Mouse (Mus musculus): Measurements from ENCODE around the gene Pgf.
"Not testable (repeated sequence)": the region's sequence is repeated elsewhere in the genome, so short reads cannot be mapped to it uniquely, and the experiment has no call there.

Pgf gene

DNA sequence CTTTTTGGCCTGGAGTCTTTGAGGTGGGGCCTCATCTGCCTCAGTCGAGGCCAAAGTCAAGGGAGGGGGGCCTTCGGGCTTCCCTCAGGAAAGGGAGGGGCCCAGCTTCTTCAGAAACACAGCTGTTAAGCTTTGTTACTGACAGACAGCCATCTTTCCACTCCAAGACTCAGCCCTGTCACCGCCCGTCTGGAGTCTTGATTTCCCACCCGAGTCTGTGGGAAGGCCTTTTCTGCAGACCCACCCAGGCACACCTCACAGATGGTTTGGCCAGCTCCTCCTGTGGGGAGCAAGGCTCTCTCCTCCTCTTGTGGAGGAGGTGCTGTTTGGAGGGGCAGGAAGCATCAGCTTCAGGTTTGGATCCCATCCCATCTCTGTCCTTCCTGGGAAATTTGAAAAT lies 18.0 kb downstream of the Pgf start:
- DNase-seq (ENCODE audit: low read depth in 1 of 2, low spot score in 2 of 2), result no peak

DNA sequence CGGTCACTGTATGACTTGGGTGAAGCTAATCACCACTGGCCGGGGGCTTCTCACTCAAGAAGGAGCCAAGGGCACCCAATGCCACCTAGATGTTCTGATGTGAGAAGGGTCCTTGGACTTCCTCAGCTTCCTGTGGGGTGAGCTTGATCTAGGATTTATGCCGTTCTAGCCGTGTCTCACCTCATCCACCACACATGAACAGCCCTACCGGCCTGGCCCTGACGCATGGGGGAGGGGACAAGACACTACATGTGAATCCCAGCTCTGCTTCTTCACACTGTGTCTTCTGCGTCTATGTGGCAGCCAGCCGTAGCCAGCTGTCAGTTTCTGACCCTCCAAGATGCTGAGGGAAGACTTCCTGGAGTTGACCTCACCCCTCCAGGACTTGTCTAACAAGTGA lies 18.8 kb downstream of the Pgf start:
- DNase-seq (ENCODE audit: low read depth in 1 of 2, low spot score in 2 of 2), result no peak

DNA sequence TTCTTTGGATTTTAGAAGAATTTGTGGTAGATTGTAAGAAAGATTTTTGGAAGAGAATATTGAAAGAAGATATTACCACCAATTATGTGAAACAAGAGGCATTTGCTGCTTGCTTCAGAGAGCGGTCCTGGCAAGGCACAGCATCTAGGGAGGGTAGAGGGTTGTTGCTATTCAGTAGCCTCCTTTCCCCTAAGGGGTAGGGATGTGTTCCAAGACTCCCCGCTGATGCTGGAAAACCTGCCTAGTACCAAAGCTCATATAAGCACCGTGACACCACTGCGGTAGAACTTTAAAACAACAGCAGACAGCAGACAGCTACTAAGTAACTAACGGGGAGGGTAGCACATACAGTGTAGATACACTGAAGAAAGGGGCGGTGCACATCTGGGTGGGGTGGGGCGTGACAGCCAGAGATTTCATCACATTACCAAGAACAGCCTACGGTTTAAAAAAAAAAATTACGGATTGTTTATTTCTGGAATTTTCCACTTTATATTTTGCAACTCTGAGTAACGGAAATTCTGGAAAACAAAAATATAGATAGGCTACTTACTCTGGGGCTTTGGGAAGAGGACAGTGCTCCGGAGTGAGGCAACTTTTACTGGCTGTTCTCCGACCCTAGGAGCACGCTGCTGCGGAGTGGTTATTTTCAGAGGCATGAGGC lies 19.7 kb downstream of the Pgf start:
- DNase-seq (ENCODE audit: low read depth in 1 of 2, low spot score in 2 of 2), result no peak

DNA sequence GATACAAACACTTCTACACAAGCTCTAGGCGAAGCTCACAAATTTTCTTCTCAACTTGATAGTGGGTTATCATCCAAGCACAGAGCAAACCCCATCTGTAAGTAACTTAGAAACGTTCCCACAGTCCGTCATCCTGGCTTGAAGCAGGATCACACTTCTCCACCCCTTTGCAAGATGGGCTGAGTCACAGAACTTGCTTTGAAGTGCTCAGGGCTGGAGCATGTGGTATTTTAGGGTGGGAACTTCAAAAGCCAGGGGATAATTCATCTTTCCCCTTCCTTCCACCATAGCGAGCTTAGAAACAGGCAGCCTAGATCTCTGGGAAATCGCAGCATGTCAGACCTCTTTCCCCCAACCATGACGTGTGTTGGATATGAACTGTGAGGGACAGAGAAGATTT lies 21.3 kb downstream of the Pgf start:
- no peak for DNase-seq (ENCODE audit: low read depth in 1 of 2, low spot score in 2 of 2)

DNA sequence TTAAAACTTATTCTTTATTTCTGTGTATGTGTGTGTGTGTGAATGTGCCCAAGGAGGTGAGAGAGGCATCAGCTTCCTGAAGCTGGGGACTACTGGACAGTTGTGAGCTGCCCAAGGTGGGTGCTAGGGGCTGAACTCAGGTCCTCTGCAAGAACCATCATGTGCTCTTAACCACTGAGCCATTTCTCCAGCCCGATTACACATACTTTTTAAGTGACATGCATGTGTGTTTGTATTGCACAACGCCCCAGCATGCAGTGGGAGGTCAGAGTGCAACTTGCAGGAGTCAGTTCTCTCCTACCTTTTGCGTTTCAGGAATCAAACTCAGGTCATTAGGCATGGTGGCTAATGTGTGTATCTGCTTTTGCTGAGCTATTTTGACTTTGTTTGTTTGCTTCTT lies 24.6 kb downstream of the Pgf start:
- DNase-seq (ENCODE audit: low read depth in 1 of 2, low spot score in 2 of 2), result no peak

DNA sequence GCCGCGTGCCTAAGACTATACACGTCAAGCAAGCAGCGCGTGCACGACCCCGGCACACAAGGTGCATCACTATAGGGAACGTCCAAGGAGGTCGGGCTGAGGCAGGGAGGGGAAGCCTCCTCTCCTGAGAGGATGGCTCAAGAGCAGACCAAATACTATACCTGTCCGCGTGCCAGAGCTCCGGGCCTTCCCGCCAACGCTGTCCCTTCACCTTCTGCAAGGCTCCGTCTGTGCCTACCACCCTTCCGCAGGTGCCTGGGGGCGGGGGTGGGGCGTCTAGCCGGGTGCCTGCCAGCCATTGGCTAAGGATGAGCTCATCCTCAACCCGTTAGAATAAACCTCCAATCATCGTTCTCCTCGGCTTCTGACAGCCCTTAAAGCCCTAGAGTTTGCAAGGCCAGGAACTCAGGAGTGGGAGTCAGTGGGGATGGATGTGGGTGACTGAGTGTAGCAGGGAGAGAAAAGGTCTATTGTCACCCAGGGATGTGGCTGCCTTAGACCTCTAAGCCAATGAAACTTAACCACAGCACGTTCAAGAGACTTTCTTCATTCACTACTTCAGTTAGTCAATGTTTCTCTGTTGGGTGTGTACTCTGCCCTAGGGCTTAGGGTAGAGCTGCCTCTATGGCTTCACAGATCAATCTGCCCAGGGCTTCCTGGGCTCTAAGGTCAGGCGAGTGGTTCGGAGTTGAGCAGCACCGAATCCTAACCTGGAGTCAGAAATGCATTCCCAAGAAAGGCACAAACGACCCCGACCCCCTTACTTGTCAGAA lies 26.4 kb downstream of the Pgf start, which contains the start of gene Rps6kl1:
TSS of gene Rps6kl1 (minus strand) at position 263 of the 773 bp plus-strand sequence.
- no peak for DNase-seq (ENCODE audit: low read depth in 1 of 2, low spot score in 2 of 2)

DNA sequence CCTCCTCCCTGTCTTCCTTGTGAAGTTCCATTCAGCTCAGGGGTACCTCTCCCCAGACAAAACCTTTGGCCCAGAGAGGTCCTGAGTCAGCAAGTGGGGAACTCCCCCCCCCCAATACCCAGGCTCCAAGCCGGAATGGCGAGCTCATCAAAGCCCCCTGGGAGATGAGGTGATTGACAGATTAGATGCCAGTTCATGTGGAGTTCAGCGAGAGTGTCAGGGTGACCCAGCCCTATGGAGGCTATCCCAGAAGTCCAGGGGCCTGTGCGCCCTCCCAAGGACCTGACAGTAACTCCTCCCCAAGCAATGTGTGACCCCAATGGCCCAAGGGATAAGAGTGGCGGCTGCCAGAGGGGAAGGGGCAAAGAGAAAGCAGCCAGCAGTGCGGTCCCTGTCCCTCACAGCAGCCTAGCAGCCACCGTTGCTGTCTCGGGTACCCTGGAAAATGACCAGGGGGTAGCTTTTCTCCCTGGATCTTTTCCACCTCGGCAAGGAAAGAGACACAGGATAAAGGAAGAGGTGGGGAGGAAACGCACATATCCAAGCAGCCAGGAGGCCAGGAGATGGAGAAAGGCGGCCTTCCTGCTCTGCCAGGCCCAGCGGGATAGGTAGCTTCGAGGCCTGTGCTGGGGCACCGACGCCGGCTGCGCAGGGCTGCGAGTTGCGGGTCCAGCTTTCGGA lies 27.1 kb downstream of the Pgf start:
- no peak for DNase-seq (ENCODE audit: low read depth in 1 of 2, low spot score in 2 of 2)

DNA sequence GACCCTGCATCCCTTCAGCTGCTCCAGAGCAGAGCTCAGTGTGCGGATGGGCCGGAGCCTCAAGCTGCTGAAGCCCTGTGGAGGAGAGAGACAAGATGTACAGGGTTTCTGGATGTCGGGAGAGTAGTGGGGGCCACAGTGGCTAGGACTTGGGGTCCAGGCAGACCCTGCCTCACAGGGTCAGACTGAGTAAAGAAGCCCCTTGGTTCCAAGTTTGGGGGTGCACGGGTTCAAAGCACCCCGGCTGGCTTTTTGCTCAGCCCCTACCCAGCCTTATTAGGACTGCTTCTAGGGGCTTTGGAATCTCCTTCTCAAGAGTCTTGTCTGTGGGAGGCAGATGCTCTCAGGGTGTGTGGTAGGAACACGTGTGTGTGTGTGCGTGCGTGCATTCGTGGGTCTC lies 30.7 kb downstream of the Pgf start:
- no peak for DNase-seq (ENCODE audit: low read depth in 1 of 2, low spot score in 2 of 2)

DNA sequence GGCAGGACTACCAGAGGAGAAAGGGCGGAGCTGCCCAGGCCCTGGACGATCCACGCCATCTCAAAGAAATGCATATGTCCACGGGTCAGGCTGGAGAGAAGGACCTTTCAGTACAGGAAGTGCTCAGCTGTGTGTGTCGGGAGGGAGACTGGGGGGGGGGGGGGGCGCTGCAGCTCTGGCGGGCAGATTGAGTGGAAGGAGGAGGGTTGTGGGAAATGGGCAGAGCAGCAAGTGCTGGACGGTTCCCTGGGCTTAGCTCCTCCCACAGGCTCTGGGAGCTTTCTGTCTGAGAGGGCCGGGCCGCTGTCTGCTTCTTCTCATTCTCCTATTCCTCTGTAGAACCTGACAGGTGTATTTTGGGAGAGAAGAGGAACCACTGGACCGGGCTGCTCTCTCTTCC lies 31.2 kb downstream of the Pgf start:
- no peak for DNase-seq (ENCODE audit: low read depth in 1 of 2, low spot score in 2 of 2)

DNA sequence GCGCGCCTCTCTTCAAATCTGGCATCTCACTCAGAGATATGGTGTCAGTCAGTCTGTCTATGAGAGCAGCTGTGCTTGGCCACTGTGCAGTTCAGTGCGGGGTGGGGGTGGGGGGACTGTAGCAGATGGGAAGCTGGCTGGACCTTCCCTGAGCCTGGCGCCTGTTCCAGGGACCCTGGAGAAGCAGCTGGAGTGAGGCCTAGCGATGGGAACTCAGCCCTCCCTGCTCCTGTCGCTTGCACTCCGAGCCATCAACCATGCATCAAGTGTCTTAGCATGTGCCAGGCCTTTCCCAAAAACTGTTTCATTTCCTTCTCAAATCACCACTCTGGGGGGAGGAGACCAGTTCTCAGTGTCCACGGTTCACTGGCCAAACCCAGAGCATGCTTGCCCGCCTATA lies 32.0 kb downstream of the Pgf start:
- DNase-seq (ENCODE audit: low read depth in 1 of 2, low spot score in 2 of 2), result no peak

DNA sequence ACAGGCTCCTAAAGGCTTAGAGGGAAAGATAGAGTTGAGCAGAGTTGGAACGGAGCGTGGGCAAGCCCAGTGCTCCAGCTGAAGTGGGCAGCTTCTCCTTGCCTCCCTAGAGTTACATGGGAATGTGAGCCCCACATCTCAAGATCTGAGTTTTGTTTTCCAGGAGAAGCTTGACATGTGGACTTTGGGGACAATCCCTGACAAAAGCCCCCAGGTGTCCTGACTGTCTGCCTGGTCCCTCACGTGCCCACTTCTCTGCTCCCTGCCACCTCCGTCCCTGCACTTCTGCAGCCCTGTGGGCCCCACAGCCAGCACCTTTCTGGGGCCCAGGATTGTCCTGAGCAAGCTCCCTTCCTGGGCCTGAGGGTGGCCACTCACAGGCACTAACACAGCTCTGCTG lies 32.8 kb downstream of the Pgf start:
- DNase-seq (ENCODE audit: low read depth in 1 of 2, low spot score in 2 of 2), result no peak

DNA sequence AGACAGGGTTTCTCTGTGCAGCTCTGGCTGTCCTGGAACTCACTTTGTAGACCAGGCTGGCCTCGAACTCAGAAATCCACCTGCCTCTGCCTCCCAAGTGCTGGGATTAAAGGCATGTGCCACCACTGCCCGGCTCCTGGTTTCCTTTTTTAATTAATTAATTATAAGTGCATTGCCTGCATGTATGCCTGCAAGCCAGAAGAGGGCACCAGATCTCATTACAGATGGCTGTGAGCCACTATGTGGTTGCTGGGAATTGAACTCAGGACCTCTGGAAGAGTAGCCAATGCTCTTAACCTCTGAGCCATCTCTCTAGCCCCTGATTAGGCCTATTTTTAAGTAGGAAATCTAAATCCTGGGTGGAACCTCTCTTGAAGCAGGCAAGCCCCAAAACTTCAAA lies 33.3 kb downstream of the Pgf start:
- not testable (repeated sequence) for DNase-seq (ENCODE audit: low read depth in 1 of 2, low spot score in 2 of 2)

DNA sequence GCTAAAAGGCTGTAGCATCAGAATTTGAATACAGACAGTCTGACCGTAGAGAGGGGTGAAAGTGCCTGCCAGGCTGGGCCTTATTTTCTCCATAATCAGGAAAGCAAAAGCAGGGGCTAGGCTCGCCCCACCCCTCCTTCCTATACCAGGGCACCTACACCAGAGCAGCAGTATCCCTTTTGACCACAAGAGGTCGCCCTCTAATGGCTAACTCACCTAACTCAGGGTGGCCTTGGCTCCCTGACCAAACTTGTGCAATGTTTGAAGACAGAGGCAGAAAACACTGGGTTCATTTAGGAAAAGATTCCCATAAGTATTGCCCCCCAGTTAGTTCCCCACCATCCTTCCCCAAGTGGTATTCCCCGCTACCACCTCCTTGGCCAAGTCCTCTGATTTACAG lies 34.8 kb downstream of the Pgf start:
- DNase-seq (ENCODE audit: low read depth in 1 of 2, low spot score in 2 of 2), result peak; percentile 35 to 68

DNA sequence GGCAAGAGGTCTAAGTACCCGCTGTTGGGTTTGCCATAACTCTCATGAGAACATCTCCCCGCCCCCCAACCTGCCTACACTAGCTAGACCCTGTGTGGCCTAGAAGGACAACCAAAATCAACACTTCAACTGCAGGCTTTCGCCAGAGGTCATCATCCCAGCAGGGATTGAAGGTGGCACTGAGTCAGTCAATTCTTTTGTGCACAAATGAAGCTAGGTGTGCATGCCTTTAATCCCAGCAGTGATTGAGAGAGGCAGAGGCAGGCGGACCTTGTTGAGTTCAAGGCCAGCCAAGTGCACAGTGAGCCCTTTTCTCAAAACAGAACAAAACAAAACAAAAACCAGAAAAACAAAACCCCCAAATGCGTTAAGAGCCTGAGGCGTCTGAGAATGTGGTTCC lies 36.5 kb downstream of the Pgf start:
- no peak for DNase-seq (ENCODE audit: low read depth in 1 of 2, low spot score in 2 of 2)

DNA sequence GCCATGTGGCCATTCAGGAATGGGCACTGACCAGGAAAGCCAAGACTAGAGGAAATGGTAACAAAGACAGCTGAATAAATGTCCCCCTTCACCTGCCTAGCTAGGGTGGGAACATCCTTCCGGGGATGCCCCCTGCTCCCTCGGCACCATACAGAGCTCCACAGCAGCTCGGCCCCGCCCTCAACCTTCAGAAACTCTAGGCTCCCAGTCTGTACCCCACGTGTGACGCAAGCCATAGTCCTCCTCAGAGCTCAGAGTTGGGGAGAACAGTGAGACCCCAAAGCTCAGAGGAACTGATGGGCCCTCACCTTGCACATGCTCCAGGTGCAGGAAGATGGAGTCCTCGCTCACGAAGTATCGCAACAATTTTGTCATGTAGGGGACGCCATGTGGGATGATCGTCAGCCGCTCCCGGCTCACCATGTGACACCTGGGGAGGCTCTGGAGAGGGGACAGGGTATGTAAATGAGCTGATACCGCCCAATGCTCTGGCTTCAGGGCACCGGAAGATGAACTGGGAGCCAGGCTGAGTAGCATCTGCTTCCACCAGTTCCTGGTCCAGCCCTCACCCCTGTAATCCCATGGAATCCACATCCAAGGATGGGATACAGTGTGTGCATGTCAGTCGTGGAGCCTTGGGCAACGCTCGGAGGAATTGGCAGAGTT lies 37.4 kb downstream of the Pgf start:
- no peak for DNase-seq (ENCODE audit: low read depth in 1 of 2, low spot score in 2 of 2)

DNA sequence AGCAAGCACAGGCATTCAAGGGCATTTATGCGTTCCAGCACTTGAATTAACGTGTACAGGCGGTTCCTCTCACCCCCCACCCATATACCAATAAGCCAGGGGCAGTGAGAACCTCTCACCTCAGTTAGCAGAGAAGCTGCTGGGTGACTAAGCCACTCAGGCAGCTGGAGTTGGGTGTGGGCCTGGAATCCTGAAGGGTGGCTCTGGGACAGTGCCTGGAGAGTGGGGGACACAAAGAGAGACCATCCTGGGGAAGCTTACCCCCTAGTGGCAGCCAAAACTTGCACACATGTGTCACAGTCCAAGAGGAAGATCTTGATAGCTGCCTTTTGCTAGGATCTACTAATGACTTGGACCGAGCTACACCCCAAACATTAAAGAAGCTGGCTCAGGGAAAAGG lies 41.0 kb downstream of the Pgf start:
- DNase-seq (ENCODE audit: low read depth in 1 of 2, low spot score in 2 of 2), result no peak

DNA sequence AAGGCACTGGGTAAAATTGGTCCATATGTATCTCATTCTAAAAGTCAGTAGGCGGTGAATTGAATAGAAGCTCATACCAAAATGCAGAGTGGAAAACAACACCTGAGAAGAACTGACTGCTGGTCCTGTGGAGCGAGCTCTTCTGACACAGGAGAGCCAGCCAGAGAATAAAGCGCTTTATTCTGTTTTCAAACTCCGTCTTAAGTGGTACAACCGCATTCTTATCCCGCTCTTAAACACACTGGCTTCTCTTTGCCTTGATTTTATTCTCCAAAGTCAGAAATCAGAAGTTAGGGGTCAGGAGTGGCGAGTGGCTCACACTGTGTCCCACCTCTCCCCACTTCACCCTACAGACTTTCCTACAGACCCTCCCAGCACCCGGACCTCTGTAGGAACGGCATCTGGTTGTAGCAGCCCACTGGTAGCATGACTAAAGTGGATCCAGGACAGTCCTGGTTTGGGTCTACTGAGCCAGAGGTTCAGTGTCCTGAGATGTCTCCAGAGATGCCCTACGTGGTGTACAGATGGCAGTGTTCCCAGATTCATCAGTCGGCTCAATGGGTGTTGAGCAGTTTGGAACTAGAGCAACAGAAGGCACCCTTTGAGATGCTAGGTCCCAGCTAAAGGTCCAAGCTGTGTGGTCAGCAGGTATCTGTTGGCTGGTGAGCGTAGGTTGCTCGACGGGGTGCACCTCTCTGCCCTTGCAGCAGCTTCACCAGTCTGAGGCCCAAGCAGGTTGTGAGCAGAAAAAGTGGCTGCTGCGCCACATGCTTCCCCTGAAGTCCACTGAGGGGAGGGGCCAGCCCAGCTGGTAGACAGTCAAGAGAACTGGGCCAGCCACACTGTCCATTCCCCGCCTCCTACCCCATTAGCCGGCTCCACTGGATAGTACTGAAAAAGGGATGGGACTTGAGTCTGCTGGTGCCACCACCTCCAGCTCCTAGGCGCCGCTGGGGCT lies 41.8 kb downstream of the Pgf start:
- no peak for DNase-seq (ENCODE audit: low read depth in 1 of 2, low spot score in 2 of 2)

DNA sequence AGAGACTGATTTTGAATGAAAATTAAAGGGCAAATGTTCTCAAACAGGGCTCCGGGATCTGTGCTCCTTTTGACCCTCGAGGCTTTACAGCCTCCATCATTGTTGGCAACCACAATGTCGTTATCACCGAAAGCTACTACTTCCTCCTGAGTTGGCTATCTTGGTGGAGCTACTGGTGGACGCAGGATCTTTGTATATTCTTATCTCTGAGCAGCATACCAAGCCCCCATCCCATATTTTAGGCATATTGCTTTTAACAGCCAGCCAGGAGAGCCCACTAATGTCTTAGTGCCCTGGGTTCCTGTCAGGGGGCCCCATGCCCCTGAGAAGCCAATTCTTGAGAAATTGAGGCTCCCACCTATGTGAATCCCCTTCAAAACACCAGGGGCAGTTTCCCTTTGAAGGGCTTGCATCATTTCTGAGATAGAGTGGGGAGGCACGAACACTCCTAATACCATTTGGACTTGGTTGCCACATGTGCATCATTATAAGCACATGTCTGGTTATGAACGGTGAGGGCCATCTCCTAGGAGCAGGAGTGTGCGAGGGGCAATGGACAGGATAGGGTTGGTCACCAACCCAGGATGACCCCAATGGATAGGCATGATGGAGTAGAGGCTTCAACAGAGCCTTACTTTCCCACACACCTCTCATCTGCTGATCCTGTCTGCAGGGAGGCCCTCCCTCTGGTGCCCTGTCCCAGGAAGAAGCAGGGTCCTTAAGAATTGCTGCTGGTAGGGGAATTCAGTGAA lies 43.4 kb downstream of the Pgf start:
- no peak for DNase-seq (ENCODE audit: low read depth in 1 of 2, low spot score in 2 of 2)

DNA sequence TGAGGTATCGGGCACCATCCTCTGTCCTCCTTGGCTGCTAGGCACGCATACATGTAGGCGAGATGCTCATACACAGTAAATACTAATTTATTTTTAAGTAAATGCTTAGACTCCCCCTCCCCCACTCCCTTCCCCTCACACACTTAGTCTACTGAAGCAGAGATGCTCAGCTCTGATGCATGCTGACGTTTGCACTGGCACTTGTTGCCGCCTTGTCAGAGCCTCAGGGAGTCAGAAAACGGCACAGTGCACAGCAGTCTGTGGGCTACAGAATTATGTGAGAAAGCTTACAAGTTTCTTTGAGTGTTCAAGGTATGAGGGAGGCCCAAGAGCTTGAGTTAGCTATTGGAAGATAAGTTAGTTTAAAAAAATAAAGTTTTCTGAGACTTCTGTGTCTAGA lies 46.2 kb downstream of the Pgf start:
- DNase-seq (ENCODE audit: low read depth in 1 of 2, low spot score in 2 of 2), result no peak

DNA sequence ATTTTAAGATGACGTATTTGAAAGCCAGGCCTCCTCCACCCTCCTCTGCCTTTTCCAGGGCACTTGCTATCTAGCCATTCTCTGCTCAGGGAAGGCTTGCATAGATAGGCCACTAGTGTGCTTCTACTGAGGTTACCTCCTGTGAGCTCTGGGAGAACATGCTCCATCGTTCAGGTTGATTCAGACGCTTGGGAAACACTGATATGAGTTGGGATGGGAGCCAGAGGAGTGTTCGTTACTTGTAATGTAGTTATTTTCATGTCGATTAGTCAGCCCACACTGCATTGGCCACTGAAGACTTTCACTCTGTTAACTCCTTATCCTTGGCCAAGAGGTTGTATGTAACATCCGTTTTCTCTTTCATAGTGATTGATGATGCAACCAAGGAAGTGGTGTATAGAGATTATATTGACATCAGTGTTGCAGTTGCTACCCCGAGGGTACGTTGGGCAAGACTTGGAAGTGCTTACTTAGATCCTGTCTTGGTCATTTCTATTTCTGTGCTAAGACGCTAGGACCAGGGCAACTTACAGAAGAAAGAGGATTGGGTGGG lies 48.1 kb downstream of the Pgf start:
- peak in 1 of 2 experiments; percentile 44 for DNase-seq (ENCODE audit: low read depth in 1 of 2, low spot score in 2 of 2)

All from monocyte, adult 2 months (primary cell).